Mouse (Mus musculus): ENCODE measurements around the gene Psmb3. TPM values are rescaled to one million over a fixed set of nuclear protein-coding genes. Genes with fewer than 3 reads are reported as not detected.
A peak's percentile ranks its signal among the peaks of the same experiment; 100 is the strongest.

Gene Psmb3
- polyA plus RNA-seq, 1 experiment, result 330 TPM

GRCm38 (mm10) chr11:97662893-97663527 is 40.2 kb upstream of the Psmb3 start, which contains the start of gene Mllt6:
Gene Mllt6 (plus strand): TSS chr11:97663414.
- Histone ChIP-seq H3K4me3 (ENCODE audit: low read depth, low read length) (peak within 1 kb of the TSS; percentile 89), H3K27ac (ENCODE audit: insufficient read depth, low read depth, low read length) (peak within 1 kb of the TSS; percentile 82), H3K36me3 (ENCODE audit: control insufficient read depth, insufficient read depth, low read length) (peaks cover 10% of the 10 kb centered on the region), H3K27me3 (ENCODE audit: control insufficient read depth, insufficient read depth, low read length) (no peaks in the 10 kb centered on the region), H3K4me1 (ENCODE audit: control insufficient read depth, insufficient read depth, insufficient read length, low read length) (peaks cover 14% of the 10 kb centered on the region; the same call in 1 of the 2 replicates)
- no peak for TF ChIP-seq CTCF (IDR thresholded peaks at IDR 0.05; ENCODE audit: extremely low read depth, insufficient read length, insufficient replicate concordance, low read depth, low read length)
- peak; percentile 54; the same call in 1 of the 2 replicates for TF ChIP-seq POLR2A (IDR thresholded peaks at IDR 0.05; ENCODE audit: low read depth, low read length)
- WGBS, result under 1% methylated on average over 51 of the region's 76 CpGs

- Histone ChIP-seq H3K27me3 (ENCODE audit: control insufficient read depth, insufficient read depth, low read length) (no peaks in the 10 kb centered on the region), H3K27ac (ENCODE audit: insufficient read depth, low read depth, low read length) (no peak overlapping the region), H3K4me3 (ENCODE audit: low read depth, low read length) (peak overlapping the region; percentile 89), H3K36me3 (ENCODE audit: control insufficient read depth, insufficient read depth, low read length) (peaks cover 13% of the 10 kb centered on the region), H3K4me1 (ENCODE audit: control insufficient read depth, insufficient read depth, insufficient read length, low read length) (peaks cover 12% of the 10 kb centered on the region; the same call in 1 of the 2 replicates)
- under 1% methylated on average over 38 of the region's 57 CpGs for WGBS
- TF ChIP-seq CTCF (IDR thresholded peaks at IDR 0.05; ENCODE audit: extremely low read depth, insufficient read length, insufficient replicate concordance, low read depth, low read length), result no peak
- TF ChIP-seq POLR2A (IDR thresholded peaks at IDR 0.05; ENCODE audit: low read depth, low read length), result no peak
Observed at GRCm38 (mm10) chr11:97663528-97664338, 39.5 kb upstream of the Psmb3 start.

- H3K27me3 ChIP-seq (ENCODE audit: control insufficient read depth, insufficient read depth, low read length), result no peaks in the 10 kb centered on the region
- 1% methylated on average over 8 of the region's 8 CpGs for WGBS
- peak overlapping the region; percentile 89 for H3K4me3 ChIP-seq (ENCODE audit: low read depth, low read length)
- H3K36me3 ChIP-seq (ENCODE audit: control insufficient read depth, insufficient read depth, low read length), result peaks cover 15% of the 10 kb centered on the region
- peaks cover 11% of the 10 kb centered on the region; the same call in 1 of the 2 replicates for H3K4me1 ChIP-seq (ENCODE audit: control insufficient read depth, insufficient read depth, insufficient read length, low read length)
- H3K27ac ChIP-seq (ENCODE audit: insufficient read depth, low read depth, low read length), result no peak overlapping the region
- TF ChIP-seq CTCF (IDR thresholded peaks at IDR 0.05; ENCODE audit: extremely low read depth, insufficient read length, insufficient replicate concordance, low read depth, low read length), result no peak
Observed at GRCm38 (mm10) chr11:97664339-97664665, 38.9 kb upstream of the Psmb3 start.

GRCm38 (mm10) chr11:97664771-97665240 is 38.4 kb upstream of the Psmb3 start:
- Histone ChIP-seq H3K27me3 (ENCODE audit: control insufficient read depth, insufficient read depth, low read length) (no peaks in the 10 kb centered on the region), H3K36me3 (ENCODE audit: control insufficient read depth, insufficient read depth, low read length) (peaks cover 19% of the 10 kb centered on the region), H3K27ac (ENCODE audit: insufficient read depth, low read depth, low read length) (no peak overlapping the region; the same call in 1 of the 2 replicates), H3K4me3 (ENCODE audit: low read depth, low read length) (peak overlapping the region; percentile 35; the same call in 1 of the 2 replicates), H3K4me1 (ENCODE audit: control insufficient read depth, insufficient read depth, insufficient read length, low read length) (peaks cover 8% of the 10 kb centered on the region; the same call in 1 of the 2 replicates)
- 38% methylated on average over 6 of the region's 6 CpGs for WGBS
- TF ChIP-seq CTCF (IDR thresholded peaks at IDR 0.05; ENCODE audit: extremely low read depth, insufficient read length, insufficient replicate concordance, low read depth, low read length), result no peak
- no peak for TF ChIP-seq POLR2A (IDR thresholded peaks at IDR 0.05; ENCODE audit: low read depth, low read length)

GRCm38 (mm10) chr11:97665431-97665830 is 37.8 kb upstream of the Psmb3 start:
- no peak overlapping the region for H3K4me3 ChIP-seq (ENCODE audit: low read depth, low read length)
- no peaks in the 10 kb centered on the region for H3K27me3 ChIP-seq (ENCODE audit: control insufficient read depth, insufficient read depth, low read length)
- WGBS, result 96% methylated on average over 13 of the region's 13 CpGs
- TF ChIP-seq POLR2A (IDR thresholded peaks at IDR 0.05; ENCODE audit: low read depth, low read length) (no peak), CTCF (IDR thresholded peaks at IDR 0.05; ENCODE audit: extremely low read depth, insufficient read length, insufficient replicate concordance, low read depth, low read length) (no peak)
- H3K4me1 ChIP-seq (ENCODE audit: control insufficient read depth, insufficient read depth, insufficient read length, low read length), result peaks cover 8% of the 10 kb centered on the region; the same call in 1 of the 2 replicates
- peaks cover 24% of the 10 kb centered on the region for H3K36me3 ChIP-seq (ENCODE audit: control insufficient read depth, insufficient read depth, low read length)
- no peak overlapping the region for H3K27ac ChIP-seq (ENCODE audit: insufficient read depth, low read depth, low read length)

- TF ChIP-seq CTCF (IDR thresholded peaks at IDR 0.05; ENCODE audit: extremely low read depth, insufficient read length, insufficient replicate concordance, low read depth, low read length) (peak; percentile 29; the same call in 1 of the 2 replicates), POLR2A (IDR thresholded peaks at IDR 0.05; ENCODE audit: low read depth, low read length) (no peak)
- peaks cover 32% of the 10 kb centered on the region for H3K36me3 ChIP-seq (ENCODE audit: control insufficient read depth, insufficient read depth, low read length)
- H3K27me3 ChIP-seq (ENCODE audit: control insufficient read depth, insufficient read depth, low read length), result no peaks in the 10 kb centered on the region
- H3K27ac ChIP-seq (ENCODE audit: insufficient read depth, low read depth, low read length), result no peak overlapping the region
- no peak overlapping the region for H3K4me3 ChIP-seq (ENCODE audit: low read depth, low read length)
- peaks cover 3% of the 10 kb centered on the region; the same call in 1 of the 2 replicates for H3K4me1 ChIP-seq (ENCODE audit: control insufficient read depth, insufficient read depth, insufficient read length, low read length)
- WGBS, result 93% methylated on average over 7 of the region's 7 CpGs
Observed at GRCm38 (mm10) chr11:97666221-97666620, 37.0 kb upstream of the Psmb3 start.

GRCm38 (mm10) chr11:97666794-97667193 is 36.4 kb upstream of the Psmb3 start:
- WGBS, result 92% methylated on average over 15 of the region's 15 CpGs
- Histone ChIP-seq H3K27me3 (ENCODE audit: control insufficient read depth, insufficient read depth, low read length) (no peaks in the 10 kb centered on the region), H3K4me3 (ENCODE audit: low read depth, low read length) (no peak overlapping the region), H3K4me1 (ENCODE audit: control insufficient read depth, insufficient read depth, insufficient read length, low read length) (peaks cover 3% of the 10 kb centered on the region; the same call in 1 of the 2 replicates), H3K27ac (ENCODE audit: insufficient read depth, low read depth, low read length) (no peak overlapping the region), H3K36me3 (ENCODE audit: control insufficient read depth, insufficient read depth, low read length) (peaks cover 33% of the 10 kb centered on the region)
- TF ChIP-seq POLR2A (IDR thresholded peaks at IDR 0.05; ENCODE audit: low read depth, low read length) (no peak), CTCF (IDR thresholded peaks at IDR 0.05; ENCODE audit: extremely low read depth, insufficient read length, insufficient replicate concordance, low read depth, low read length) (no peak)
